Mouse (Mus musculus) lung, postnatal 4 days (tissue): ENCODE results near the gene Btbd35f30.
"Not testable (repeated sequence)": the region's sequence is repeated elsewhere in the genome, so short reads cannot be mapped to it uniquely, and the experiment has no call there.

Experiments used
- DNase-seq, 2 experiments: peaks; one replicate each; pipeline ENCODE4 v3.0.0; 2021

Gene Btbd35f30

DNA sequence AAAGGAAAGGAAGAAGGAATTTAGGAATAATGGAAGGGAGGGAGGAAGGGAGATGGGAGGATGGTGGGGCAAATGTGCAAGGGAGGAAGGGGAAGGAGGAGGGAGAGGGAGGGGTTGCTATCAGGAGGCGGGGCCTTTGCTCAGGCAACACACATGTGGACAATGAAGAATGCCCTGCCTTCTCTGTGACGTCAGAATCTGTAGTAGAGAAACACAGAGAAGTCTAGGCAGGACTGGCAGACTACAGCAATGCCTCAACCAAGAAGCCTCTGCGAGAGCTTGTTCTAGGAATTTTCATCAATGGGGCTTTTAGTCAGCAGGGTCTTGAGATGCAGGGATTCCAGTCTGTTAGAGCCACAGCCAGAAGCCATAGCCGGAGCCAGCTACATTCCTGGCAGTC is at the start of gene Btbd35f30:
Gene Btbd35f30 (plus strand): TSS at position 301 of the 400 bp plus-strand sequence.
- not testable (repeated sequence) for DNase-seq

DNA sequence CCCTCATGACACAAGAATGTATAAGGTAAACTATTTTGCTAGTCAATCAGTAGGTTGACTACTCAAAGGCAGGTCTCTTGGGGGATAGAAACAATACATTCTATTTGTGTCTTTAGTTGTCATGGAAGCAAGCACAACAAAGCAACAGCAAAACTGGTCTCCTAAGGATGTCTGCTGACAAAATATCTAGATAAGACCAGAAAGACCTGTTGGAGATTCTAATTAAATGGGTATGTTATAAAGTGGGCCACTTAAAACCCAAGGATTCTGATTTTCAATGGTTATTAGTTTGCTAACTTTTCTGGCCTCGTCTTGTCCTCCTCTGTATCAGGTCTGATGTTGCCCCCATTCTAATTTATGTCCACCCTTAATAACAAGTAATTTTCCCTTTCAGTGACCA is 47.0 kb downstream of the Btbd35f30 start, which contains the start of gene Gm21789:
Gene Gm21789 (plus strand): TSS at position 301 of the 400 bp plus-strand sequence.
- not testable (repeated sequence) for DNase-seq
